Mouse (Mus musculus): Measurements from ENCODE around the gene Calu.

DNA sequence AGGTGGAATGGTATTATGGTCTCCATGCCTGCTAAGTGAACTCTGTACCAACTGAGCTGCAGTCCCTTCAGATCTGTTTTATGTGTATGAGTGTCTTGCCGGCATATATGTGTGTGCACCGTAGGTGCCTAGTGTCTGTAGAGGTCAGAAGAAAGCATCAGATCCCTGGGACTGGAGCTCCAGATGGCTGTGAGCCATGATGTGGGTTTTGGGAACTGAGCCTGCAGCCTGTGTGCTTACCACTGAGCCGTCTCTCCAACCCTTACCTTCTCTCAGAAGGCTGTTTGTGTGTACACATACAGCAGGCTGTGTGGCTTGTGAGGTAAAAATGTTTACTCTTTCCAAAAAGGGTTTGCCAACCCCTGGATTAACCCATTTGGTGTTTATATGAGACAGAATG lies 11.5 kb downstream of the Calu start:
- no peak for TF ChIP-seq ZC3H11A (IDR thresholded peaks at IDR 0.05; ENCODE audit: borderline replicate concordance, low read depth, low read length)
- no peak for TF ChIP-seq HCFC1 (IDR thresholded peaks at IDR 0.05; ENCODE audit: borderline replicate concordance, insufficient read depth, low read length)
- TF ChIP-seq ZNF384 (IDR thresholded peaks at IDR 0.05; ENCODE audit: low read depth, low read length): no peak
- no peak for TF ChIP-seq MAFK (IDR thresholded peaks at IDR 0.05; ENCODE audit: insufficient read depth, low read depth, low read length)
